Mouse (Mus musculus): ENCODE measurements around the gene Ucp3. TPM values are rescaled to one million over a fixed set of nuclear protein-coding genes. Genes with fewer than 3 reads are reported as not detected.

Ucp3 gene
- polyA plus RNA-seq, 1 experiment from 2014 or later = 1.4 TPM

DNA sequence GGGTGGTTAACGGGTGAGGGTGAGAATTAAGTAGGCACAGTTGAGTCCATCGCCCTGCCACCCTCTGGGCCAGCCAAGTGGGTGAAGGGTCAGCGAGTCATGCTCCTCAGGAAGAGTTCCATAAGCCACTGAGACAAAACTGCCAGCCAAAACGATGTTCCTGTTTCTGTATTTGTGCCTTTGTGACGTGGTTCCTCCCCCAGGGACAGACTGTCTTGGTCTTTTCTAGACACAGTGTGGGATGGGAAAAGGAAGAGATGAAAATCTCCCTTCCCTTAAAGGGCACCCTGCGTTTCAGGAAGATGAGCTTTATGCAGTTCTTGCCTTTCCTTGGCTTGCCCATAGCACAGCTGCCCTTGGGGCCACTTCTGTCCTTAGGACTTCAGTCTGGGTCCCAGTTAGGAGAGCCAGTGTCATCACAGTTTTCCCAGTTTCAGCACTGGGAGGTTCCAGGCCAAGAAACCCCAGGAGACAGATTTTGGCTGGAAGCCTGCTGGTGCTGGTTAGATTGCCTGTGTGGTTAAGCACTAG lies 11.1 kb upstream of the Ucp3 start:
- no peak for TF ChIP-seq CTCF (IDR thresholded peaks at IDR 0.05; ENCODE audit: low read depth)
- TF ChIP-seq EP300 (optimal IDR thresholded peaks at IDR 0.05) = no peak
- H3K27me3 ChIP-seq (ENCODE audit: control insufficient read depth, insufficient read depth, low read length) = no peaks in the 10 kb centered on the region
- ATAC-seq (ENCODE audit: low FRiP score, low TSS enrichment) = no peak
- WGBS = 63% methylated on average over 6 of the region's 6 CpGs
- H3K9me3 ChIP-seq (ENCODE audit: control insufficient read depth, low read length) = no peaks in the 10 kb centered on the region
- no peak overlapping the region for H3K4me3 ChIP-seq (ENCODE audit: low read depth, low read length)
- peaks cover 11% of the 10 kb centered on the region for H3K4me1 ChIP-seq (replicated peaks; ENCODE audit: control insufficient read depth, insufficient read depth)
- 0 out of 2 replicates have a peak overlapping the region, but pooled peaks have one; percentile 13 for H3K27ac ChIP-seq (replicated peaks)
- peaks cover 4% of the 10 kb centered on the region; the same call in 1 of the 2 replicates for H3K36me3 ChIP-seq (ENCODE audit: control insufficient read depth, insufficient read depth, low read length)
- no peak overlapping the region for H3K9ac ChIP-seq (ENCODE audit: low read length)
- H3K4me2 ChIP-seq (replicated peaks; ENCODE audit: low read depth) = no peak overlapping the region
- DNase-seq (ENCODE audit: low spot score) = peak; percentile 48

DNA sequence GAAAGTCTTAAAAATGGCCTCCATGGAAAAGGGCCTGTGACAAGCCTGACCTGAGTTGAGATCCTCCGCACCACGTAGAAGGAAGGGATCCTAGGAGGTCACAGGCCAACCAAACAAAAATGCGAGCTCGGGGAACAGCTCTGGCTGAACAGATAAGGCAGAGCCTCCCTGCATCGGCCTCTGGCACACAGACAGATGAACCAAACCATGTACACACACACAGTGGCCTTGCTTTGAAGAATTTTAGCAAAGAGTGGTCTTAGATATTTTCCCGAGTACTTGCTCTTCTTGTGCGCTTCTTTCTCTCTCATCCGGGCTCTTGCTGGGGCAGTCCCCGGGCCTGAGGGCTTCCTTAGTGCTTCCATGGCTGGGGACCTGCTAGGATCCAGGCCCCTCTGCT lies 9.6 kb upstream of the Ucp3 start:
- Histone ChIP-seq H3K9ac (ENCODE audit: low read length) (no peak overlapping the region), H3K9me3 (ENCODE audit: control insufficient read depth, low read length) (no peaks in the 10 kb centered on the region), H3K36me3 (ENCODE audit: control insufficient read depth, insufficient read depth, low read length) (peaks cover 4% of the 10 kb centered on the region; the same call in 1 of the 2 replicates), H3K4me2 (replicated peaks; ENCODE audit: low read depth) (no peak overlapping the region), H3K27ac (replicated peaks) (no peak overlapping the region), H3K4me3 (ENCODE audit: low read depth, low read length) (no peak overlapping the region), H3K4me1 (replicated peaks; ENCODE audit: control insufficient read depth, insufficient read depth) (peaks cover 11% of the 10 kb centered on the region), H3K27me3 (ENCODE audit: control insufficient read depth, insufficient read depth, low read length) (no peaks in the 10 kb centered on the region)
- ATAC-seq (ENCODE audit: low FRiP score, low TSS enrichment) (no peak), DNase-seq (ENCODE audit: low spot score) (no peak)
- no peak for TF ChIP-seq EP300 (optimal IDR thresholded peaks at IDR 0.05)
- TF ChIP-seq CTCF (IDR thresholded peaks at IDR 0.05; ENCODE audit: low read depth) = no peak
- WGBS = 52% methylated on average over 9 of the region's 9 CpGs

DNA sequence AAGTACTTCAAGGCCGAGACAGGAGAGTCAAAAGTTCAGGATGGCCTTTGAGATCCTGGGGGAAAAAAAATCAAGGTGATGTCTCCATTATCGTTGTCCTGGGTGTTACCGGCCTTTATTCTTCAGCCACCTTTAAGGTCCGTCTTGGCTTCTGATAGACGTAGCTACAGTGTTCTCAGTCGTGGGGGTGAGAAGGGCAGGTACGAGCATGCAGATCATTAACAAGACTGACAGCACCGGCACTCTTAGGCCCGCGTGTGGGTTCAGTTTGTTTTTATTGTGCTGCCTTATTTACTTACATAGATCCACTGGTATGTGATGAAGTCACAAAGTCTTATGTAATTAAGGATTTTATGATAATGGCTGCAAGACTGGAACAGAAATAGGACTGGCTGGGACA lies 9.0 kb upstream of the Ucp3 start:
- H3K4me1 ChIP-seq (replicated peaks; ENCODE audit: control insufficient read depth, insufficient read depth) = peaks cover 11% of the 10 kb centered on the region
- H3K4me3 ChIP-seq (ENCODE audit: low read depth, low read length) = no peak overlapping the region
- no peaks in the 10 kb centered on the region for H3K27me3 ChIP-seq (ENCODE audit: control insufficient read depth, insufficient read depth, low read length)
- H3K9ac ChIP-seq (ENCODE audit: low read length) = no peak overlapping the region
- TF ChIP-seq EP300 (optimal IDR thresholded peaks at IDR 0.05) (no peak), CTCF (IDR thresholded peaks at IDR 0.05; ENCODE audit: low read depth) (no peak)
- H3K9me3 ChIP-seq (ENCODE audit: control insufficient read depth, low read length) = no peaks in the 10 kb centered on the region
- H3K4me2 ChIP-seq (replicated peaks; ENCODE audit: low read depth) = no peak overlapping the region
- no peak for DNase-seq (ENCODE audit: low spot score)
- 49% methylated on average over 10 of the region's 10 CpGs for WGBS
- peaks cover 4% of the 10 kb centered on the region; the same call in 1 of the 2 replicates for H3K36me3 ChIP-seq (ENCODE audit: control insufficient read depth, insufficient read depth, low read length)
- ATAC-seq (ENCODE audit: low FRiP score, low TSS enrichment) = no peak
- no peak overlapping the region for H3K27ac ChIP-seq (replicated peaks)

DNA sequence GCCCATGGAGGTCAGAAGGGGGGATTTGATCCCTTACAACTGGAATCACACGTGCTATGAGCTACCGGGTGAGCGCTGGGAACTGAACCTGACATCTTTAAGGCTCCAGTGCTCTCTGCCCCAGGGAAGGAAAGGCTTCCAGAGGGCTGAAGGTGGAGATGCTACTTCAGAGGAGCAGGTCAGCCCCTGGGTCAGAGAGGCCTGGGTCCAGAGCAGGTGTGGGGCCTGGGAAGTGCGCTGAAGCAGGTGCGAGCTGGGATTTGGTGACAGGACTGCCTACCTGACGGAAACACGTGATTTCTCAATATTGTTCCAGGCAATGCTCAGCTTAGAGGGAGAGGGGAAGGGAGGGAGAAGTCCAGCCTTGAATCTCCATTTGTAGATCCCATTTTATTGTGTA lies 8.5 kb upstream of the Ucp3 start:
- WGBS = 88% methylated on average over 7 of the region's 7 CpGs
- Histone ChIP-seq H3K27ac (replicated peaks) (peak overlapping the region; percentile 92), H3K27me3 (ENCODE audit: control insufficient read depth, insufficient read depth, low read length) (no peaks in the 10 kb centered on the region), H3K4me3 (ENCODE audit: low read depth, low read length) (no peak overlapping the region), H3K9ac (ENCODE audit: low read length) (no peak overlapping the region), H3K4me1 (replicated peaks; ENCODE audit: control insufficient read depth, insufficient read depth) (peaks cover 11% of the 10 kb centered on the region), H3K9me3 (ENCODE audit: control insufficient read depth, low read length) (no peaks in the 10 kb centered on the region), H3K4me2 (replicated peaks; ENCODE audit: low read depth) (no peak overlapping the region), H3K36me3 (ENCODE audit: control insufficient read depth, insufficient read depth, low read length) (peaks cover 4% of the 10 kb centered on the region; the same call in 1 of the 2 replicates)
- DNase-seq (ENCODE audit: low spot score) = no peak
- TF ChIP-seq CTCF (IDR thresholded peaks at IDR 0.05; ENCODE audit: low read depth) (no peak), EP300 (optimal IDR thresholded peaks at IDR 0.05) (no peak)
- ATAC-seq (ENCODE audit: low FRiP score, low TSS enrichment) = no peak

- Histone ChIP-seq H3K4me2 (replicated peaks; ENCODE audit: low read depth) (peak overlapping the region; percentile 42), H3K36me3 (ENCODE audit: control insufficient read depth, insufficient read depth, low read length) (no peaks in the 10 kb centered on the region), H3K4me3 (ENCODE audit: low read depth, low read length) (no peak overlapping the region), H3K9me3 (ENCODE audit: control insufficient read depth, low read length) (no peaks in the 10 kb centered on the region), H3K27ac (replicated peaks) (peak overlapping the region; percentile 92), H3K9ac (ENCODE audit: low read length) (peak overlapping the region; percentile 47), H3K27me3 (ENCODE audit: control insufficient read depth, insufficient read depth, low read length) (no peaks in the 10 kb centered on the region), H3K4me1 (replicated peaks; ENCODE audit: control insufficient read depth, insufficient read depth) (peaks cover 11% of the 10 kb centered on the region)
- DNase-seq (ENCODE audit: low spot score) (peak; percentile 54), ATAC-seq (ENCODE audit: low FRiP score, low TSS enrichment) (peak; percentile 67)
- TF ChIP-seq CTCF (IDR thresholded peaks at IDR 0.05; ENCODE audit: low read depth) (no peak), EP300 (optimal IDR thresholded peaks at IDR 0.05) (no peak)
- WGBS = 36% methylated on average over 4 of the region's 4 CpGs
Observed at GRCm38 (mm10) chr7:100465248-100465647, 7.5 kb upstream of the Ucp3 start.

DNA sequence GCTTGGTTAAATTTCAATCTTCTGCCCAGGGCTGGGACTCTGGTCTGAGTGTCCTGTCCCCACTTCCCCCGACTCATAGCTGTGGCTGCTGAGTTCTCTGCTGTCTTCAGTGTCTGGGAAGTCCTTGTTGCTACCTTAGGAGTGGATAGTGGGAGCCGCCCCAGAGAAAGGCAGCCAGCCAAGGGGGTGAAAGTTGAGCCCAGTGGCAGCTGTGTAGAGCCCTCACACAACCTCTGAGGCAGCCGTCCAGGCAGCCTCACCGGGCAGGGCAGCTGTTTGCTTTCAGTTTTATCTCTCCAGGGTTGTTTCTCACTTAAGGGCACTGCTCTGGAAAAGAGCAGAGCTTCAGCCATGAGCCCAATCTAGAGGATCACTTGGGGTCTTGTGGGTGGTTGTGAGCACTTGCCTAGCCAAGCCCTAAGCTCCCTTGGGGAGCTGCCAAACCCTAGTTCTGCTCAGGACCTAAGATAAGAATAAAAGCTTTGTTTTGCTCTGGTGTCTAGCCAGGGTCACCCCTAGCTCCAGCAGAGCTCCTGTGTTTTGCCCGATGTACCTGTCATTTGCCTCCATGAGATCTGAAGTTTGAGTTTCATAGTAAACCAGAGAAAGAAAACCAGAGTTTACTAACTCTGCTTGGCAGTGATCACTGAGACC lies 7.0 kb upstream of the Ucp3 start:
- 19% methylated on average over 5 of the region's 5 CpGs for WGBS
- peak overlapping the region; percentile 42 for H3K4me2 ChIP-seq (replicated peaks; ENCODE audit: low read depth)

More for the DNA sequence above, 7.0 kb upstream of the Ucp3 start:
- H3K27ac ChIP-seq (replicated peaks) = peak overlapping the region; percentile 92
- H3K4me3 ChIP-seq (ENCODE audit: low read depth, low read length) = 0 out of 2 replicates have a peak overlapping the region, but pooled peaks have one; percentile 1
- TF ChIP-seq CTCF (IDR thresholded peaks at IDR 0.05; ENCODE audit: low read depth) (no peak), EP300 (optimal IDR thresholded peaks at IDR 0.05) (no peak)
- peaks cover 11% of the 10 kb centered on the region for H3K4me1 ChIP-seq (replicated peaks; ENCODE audit: control insufficient read depth, insufficient read depth)
- H3K9me3 ChIP-seq (ENCODE audit: control insufficient read depth, low read length) = no peaks in the 10 kb centered on the region
- DNase-seq (ENCODE audit: low spot score) (peak; percentile 95), ATAC-seq (ENCODE audit: low FRiP score, low TSS enrichment) (peak; percentile 89)
- H3K27me3 ChIP-seq (ENCODE audit: control insufficient read depth, insufficient read depth, low read length) = no peaks in the 10 kb centered on the region
- H3K9ac ChIP-seq (ENCODE audit: low read length) = peak overlapping the region; percentile 47
- no peaks in the 10 kb centered on the region for H3K36me3 ChIP-seq (ENCODE audit: control insufficient read depth, insufficient read depth, low read length)
